Mouse (Mus musculus) forebrain, embryonic 16.5 days (tissue): ENCODE data around the gene Zfp319. TPM values are rescaled to one million over a fixed set of nuclear protein-coding genes. Genes with fewer than 3 reads are reported as not detected.

Experiments
- ATAC-seq: fragments of 200-750 bp; cut with Nextera tagmentation; 2 replicates; pipeline ENCODE4 v1.8.0; 2017; ENCODE audit warnings: mild to moderate bottlenecking, moderate library complexity
- H3K27ac ChIP-seq: fragments of 300-500 bp; sonication (generic); 2 replicates; pipeline ENCODE4 v1.5.1; 2014; ENCODE audit warnings: low read length, control low read depth
- H3K27me3 ChIP-seq: fragments of 300-500 bp; sonication (generic); replicated peaks from 2 replicates; pipeline ENCODE4 v1.6.1; 2014; ENCODE audit warnings: low read length; ENCODE audit not compliant: control insufficient read depth, insufficient read depth
- H3K36me3 ChIP-seq: fragments of 300-500 bp; sonication (generic); 2 replicates; pipeline ENCODE4 v1.6.1; 2014; ENCODE audit not compliant: control insufficient read depth, insufficient read depth
- H3K4me1 ChIP-seq: fragments of 300-500 bp; sonication (generic); replicated peaks from 2 replicates; pipeline ENCODE4 v1.6.1; 2014; ENCODE audit warnings: low read length; ENCODE audit not compliant: control insufficient read depth, insufficient read depth
- H3K4me2 ChIP-seq: fragments of 300-500 bp; sonication (generic); 2 replicates; pipeline ENCODE4 v1.6.1; 2014; ENCODE audit warnings: mild to moderate bottlenecking, low read length, control low read depth
- H3K4me3 ChIP-seq: fragments of 300-500 bp; sonication (generic); replicated peaks from 2 replicates; pipeline ENCODE4 v1.5.1; 2014; ENCODE audit warnings: mild to moderate bottlenecking, low read length, control low read depth
- H3K9ac ChIP-seq: fragments of 300-500 bp; sonication (generic); replicated peaks from 2 replicates; pipeline ENCODE4 v1.6.1; 2014; ENCODE audit warnings: low read depth, low read length, control low read depth
- H3K9me3 ChIP-seq: fragments of 300-500 bp; sonication (generic); 2 replicates; pipeline ENCODE4 v1.6.1; 2016; ENCODE audit warnings: low read length; ENCODE audit not compliant: control insufficient read depth
- WGBS: fragments of 180-500 bp; shearing (Covaris S2); extraction: QIAGEN DNeasy Blood & Tissue Kit; methylation state at CpG from one replicate; pipeline ENCODE4 v1.1.7; 2014; 5-methylcytosine and 5-hydroxymethylcytosine counted together
- polyA plus RNA-seq: library from polyadenylated mRNA; unstranded; fragments of >200 nt; fragmentation: Nextera tagmentation; extraction: Ambion mirVana; gene quantifications from 2 replicates; pipeline ENCODE4 v1.2.1, GENCODE M21; 2015

Zfp319 gene
- polyA plus RNA-seq, 1 experiment from 2014 or later = 19.8 TPM

DNA sequence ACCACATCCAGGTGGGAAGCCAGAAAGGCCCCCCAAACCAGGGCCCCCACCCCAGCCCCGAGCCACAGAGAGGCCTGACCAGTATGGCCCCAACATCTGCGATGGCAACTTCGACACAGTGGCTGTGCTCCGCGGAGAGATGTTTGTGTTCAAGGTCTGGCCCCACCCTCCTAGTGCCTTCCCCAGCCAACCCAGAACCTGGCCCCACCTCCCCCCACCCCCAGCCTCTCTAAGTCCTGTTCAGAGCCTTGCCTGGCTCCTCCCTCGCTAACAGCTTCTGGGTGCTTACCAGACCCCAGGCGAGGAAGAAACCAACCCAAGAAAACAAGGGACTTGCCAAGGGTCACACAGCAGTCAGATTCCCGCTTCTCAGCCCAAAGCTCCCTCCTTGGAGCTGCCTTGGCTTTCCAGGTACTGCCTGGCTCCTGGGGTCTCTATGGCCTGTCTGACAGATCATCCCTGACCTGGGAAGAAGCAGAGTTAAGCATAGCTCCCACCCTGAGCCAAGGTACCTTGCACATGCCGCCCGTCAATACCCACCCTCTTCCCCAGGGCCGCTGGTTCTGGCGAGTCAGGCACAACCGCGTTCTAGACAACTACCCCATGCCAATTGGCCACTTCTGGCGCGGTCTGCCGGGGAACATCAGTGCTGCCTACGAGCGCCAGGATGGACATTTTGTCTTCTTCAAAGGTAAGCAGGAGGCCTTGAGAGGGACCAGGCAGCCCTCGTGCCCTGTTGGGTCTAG, 38.0 kb upstream of the Zfp319 start:
- WGBS = 58% methylated on average over 20 of the region's 20 CpGs
- no peak overlapping the region for H3K4me2 ChIP-seq
- no peak for ATAC-seq
- H3K4me3 ChIP-seq = no peak overlapping the region
- no peak overlapping the region for H3K27ac ChIP-seq
- H3K9me3 ChIP-seq = no peaks in the 10 kb centered on the region
- no peaks in the 10 kb centered on the region for H3K4me1 ChIP-seq
- H3K9ac ChIP-seq = no peak overlapping the region
- H3K27me3 ChIP-seq = no peaks in the 10 kb centered on the region
- H3K36me3 ChIP-seq = no peaks in the 10 kb centered on the region

GRCm38 (mm10) chr8:95363849-95364248, 32.1 kb upstream of the Zfp319 start:
- Histone ChIP-seq H3K27me3 (no peaks in the 10 kb centered on the region), H3K9me3 (peaks cover 2% of the 10 kb centered on the region; the same call in 1 of the 2 replicates), H3K9ac (no peak overlapping the region), H3K27ac (no peak overlapping the region), H3K4me3 (no peak overlapping the region), H3K36me3 (no peaks in the 10 kb centered on the region), H3K4me1 (peaks cover 4% of the 10 kb centered on the region), H3K4me2 (no peak overlapping the region)
- ATAC-seq = no peak
- 98% methylated on average over 2 of the region's 2 CpGs for WGBS

DNA sequence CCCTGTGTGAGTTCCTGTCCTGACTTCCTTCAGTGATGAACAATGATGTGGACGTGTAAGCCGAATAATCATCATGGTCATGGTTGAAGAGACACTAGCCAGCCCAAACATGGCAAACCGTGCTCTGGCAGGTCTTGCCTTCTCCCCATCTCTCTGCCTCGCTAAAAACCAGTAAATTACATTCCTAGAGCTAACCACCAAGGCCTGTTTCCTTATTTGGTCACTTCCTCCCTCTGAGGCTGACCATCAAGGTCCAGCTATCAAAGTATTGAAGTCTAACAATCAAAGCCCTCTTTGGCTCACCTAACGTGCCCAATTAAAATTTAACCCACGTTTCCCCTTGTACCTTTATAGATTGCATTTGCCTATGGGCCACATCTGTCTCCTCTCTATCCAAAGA, 30.5 kb upstream of the Zfp319 start:
- Histone ChIP-seq H3K27me3 (no peaks in the 10 kb centered on the region), H3K9me3 (peaks cover 2% of the 10 kb centered on the region; the same call in 1 of the 2 replicates), H3K27ac (no peak overlapping the region), H3K4me2 (no peak overlapping the region), H3K4me1 (peaks cover 4% of the 10 kb centered on the region), H3K36me3 (no peaks in the 10 kb centered on the region), H3K9ac (no peak overlapping the region), H3K4me3 (no peak overlapping the region)
- WGBS = 70% methylated on average over 6 of the region's 6 CpGs
- no peak for ATAC-seq

GRCm38 (mm10) chr8:95361016-95361341, 29.2 kb upstream of the Zfp319 start:
- no peak overlapping the region for H3K4me2 ChIP-seq
- no peak overlapping the region for H3K9ac ChIP-seq
- H3K4me1 ChIP-seq = peaks cover 4% of the 10 kb centered on the region
- WGBS = 80% methylated on average over 3 of the region's 3 CpGs
- H3K9me3 ChIP-seq = peaks cover 2% of the 10 kb centered on the region; the same call in 1 of the 2 replicates
- H3K27me3 ChIP-seq = no peaks in the 10 kb centered on the region
- no peak overlapping the region for H3K27ac ChIP-seq
- H3K4me3 ChIP-seq = no peak overlapping the region
- no peak for ATAC-seq
- no peaks in the 10 kb centered on the region for H3K36me3 ChIP-seq

GRCm38 (mm10) chr8:95360181-95361015, 28.6 kb upstream of the Zfp319 start:
- H3K4me2 ChIP-seq = no peak overlapping the region
- H3K27ac ChIP-seq = no peak overlapping the region
- WGBS = 54% methylated on average over 7 of the region's 7 CpGs
- H3K36me3 ChIP-seq = no peaks in the 10 kb centered on the region
- no peaks in the 10 kb centered on the region for H3K27me3 ChIP-seq
- peaks cover 2% of the 10 kb centered on the region; the same call in 1 of the 2 replicates for H3K9me3 ChIP-seq
- peaks cover 4% of the 10 kb centered on the region for H3K4me1 ChIP-seq
- H3K9ac ChIP-seq = no peak overlapping the region
- ATAC-seq = no peak
- no peak overlapping the region for H3K4me3 ChIP-seq

- Histone ChIP-seq H3K36me3 (no peaks in the 10 kb centered on the region), H3K9me3 (peaks cover under 1% of the 10 kb centered on the region; the same call in 1 of the 2 replicates), H3K27ac (no peak overlapping the region), H3K4me2 (no peak overlapping the region), H3K9ac (no peak overlapping the region), H3K4me1 (peaks cover 12% of the 10 kb centered on the region), H3K4me3 (no peak overlapping the region), H3K27me3 (no peaks in the 10 kb centered on the region)
- 57% methylated on average over 8 of the region's 8 CpGs for WGBS
- 0 out of 2 replicates have a peak, but pooled peaks have one; percentile 18 for ATAC-seq
Measured at GRCm38 (mm10) chr8:95358550-95359411, 27.0 kb upstream of the Zfp319 start.

DNA sequence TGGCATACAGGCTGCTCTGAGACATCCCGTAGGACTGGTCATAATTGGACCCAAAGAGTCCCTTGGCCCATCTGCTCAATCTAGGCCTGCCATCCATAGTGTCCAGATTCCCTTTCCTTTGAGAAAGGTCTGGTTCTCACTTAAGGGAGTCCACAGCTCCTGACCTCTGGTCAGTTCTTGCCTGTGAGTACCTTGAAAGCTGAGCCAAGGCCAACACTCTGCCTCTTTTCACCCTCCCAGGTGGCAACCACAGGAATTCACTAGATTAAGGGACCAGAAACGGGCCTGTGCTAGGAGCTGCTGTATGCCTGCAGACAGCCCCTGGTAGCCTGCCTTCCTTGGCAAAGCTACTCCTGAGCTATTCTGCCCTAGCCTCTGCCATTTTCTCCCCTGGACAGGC, 22.9 kb upstream of the Zfp319 start:
- 85% methylated on average over 2 of the region's 2 CpGs for WGBS
- Histone ChIP-seq H3K9ac (no peak overlapping the region), H3K27ac (no peak overlapping the region), H3K4me2 (no peak overlapping the region), H3K4me3 (no peak overlapping the region), H3K36me3 (no peaks in the 10 kb centered on the region), H3K27me3 (no peaks in the 10 kb centered on the region), H3K4me1 (peaks cover 24% of the 10 kb centered on the region), H3K9me3 (no peaks in the 10 kb centered on the region)
- ATAC-seq = no peak

GRCm38 (mm10) chr8:95352871-95353866, 21.4 kb upstream of the Zfp319 start:
- peak overlapping the region; percentile 81 for H3K4me3 ChIP-seq
- H3K27me3 ChIP-seq = no peaks in the 10 kb centered on the region
- H3K9me3 ChIP-seq = no peaks in the 10 kb centered on the region
- no peaks in the 10 kb centered on the region for H3K36me3 ChIP-seq
- peak; percentile 43 for ATAC-seq
- H3K4me2 ChIP-seq = peak overlapping the region; percentile 97
- WGBS = 1% methylated on average over 59 of the region's 62 CpGs
- peak overlapping the region; percentile 81 for H3K9ac ChIP-seq
- peak overlapping the region; percentile 87 for H3K27ac ChIP-seq
- peaks cover 37% of the 10 kb centered on the region for H3K4me1 ChIP-seq
